In the genomic region with DNA sequence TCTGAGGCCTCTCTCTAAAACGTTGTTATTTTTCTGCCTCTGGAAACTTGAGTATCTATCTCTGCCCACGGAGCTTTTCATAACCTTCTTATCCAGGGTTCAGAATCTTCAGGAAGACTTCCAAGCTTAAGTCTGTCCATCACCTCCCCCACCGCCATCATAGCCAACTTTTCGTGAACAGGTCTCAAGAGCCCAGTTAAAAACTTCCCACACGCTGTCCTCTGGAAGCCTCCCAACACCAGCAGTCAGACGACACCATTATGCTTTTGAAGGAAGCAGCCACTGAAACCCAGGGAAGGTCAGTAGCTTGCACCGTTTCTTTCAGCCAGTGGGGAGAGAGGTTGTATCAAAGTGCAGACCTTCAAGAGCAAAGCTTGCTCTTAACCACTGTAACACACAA, we compare ENCODE assay signal across 28 mouse cellular contexts. TPM values are rescaled to one million over a fixed set of nuclear protein-coding genes. Genes with fewer than 3 reads are reported as not detected.
A peak's percentile ranks its signal among the peaks of the same experiment; 100 is the strongest.
DNase-seq lines count a peak whose midpoint lies in the region.
"Had no signal": no experiment of that assay in that cellular context is flagged by ENCODE, and none has a peak within 500 bp of the region (broad histone marks: within the 10 kb centered on the region; RNA-seq: fewer than 3 reads in every experiment).

No protein-coding gene starts in this region.

- H3K9me3 ChIP-seq in heart, embryonic 10.5 days = no peaks in the 10 kb centered on the region
- H3K9me3 ChIP-seq: embryonic facial prominence, embryonic 15.5 days; hindbrain, embryonic 10.5 days; intestine, embryonic 15.5 days; limb, embryonic 12.5 days; midbrain, embryonic 12.5 days; neural tube, embryonic 15.5 days had no signal

- no peaks in the 10 kb centered on the region for H3K36me3 ChIP-seq in heart, embryonic 10.5 days
- H3K36me3 ChIP-seq: embryonic facial prominence, embryonic 15.5 days; hindbrain, embryonic 10.5 days; intestine, embryonic 15.5 days; limb, embryonic 12.5 days; midbrain, embryonic 12.5 days; neural tube, embryonic 15.5 days had no signal

- peak; percentile 28 for DNase-seq in adrenal gland, postnatal 14 days
- no peak for DNase-seq in adrenal gland, adult 18-20 months (ENCODE audit: low spot score in 2 of 2)
- peak; percentile 50 for DNase-seq in heart, postnatal 4 days
- DNase-seq in heart, embryonic 10.5 days (ENCODE audit: low spot score) = no peak
- DNase-seq in testis, postnatal 10 days (ENCODE audit: low spot score) = peak; percentile 48
- no peak for DNase-seq in testis, postnatal 14 days (ENCODE audit: low spot score)
- no peak for DNase-seq in spleen, adult 18-20 months
- DNase-seq in urinary bladder, postnatal 10 days (ENCODE audit: low spot score) = no peak
- DNase-seq: adrenal gland, adult 2 months; cerebellum, adult 8-10 months; cerebellum, postnatal 36 days; kidney, adult 9 months; layer of hippocampus, postnatal 36 days; lung, embryonic 14.5 days; right cerebral cortex, adult 18-20 months; right cerebral cortex, postnatal 4 days had no signal

- H3K4me3 ChIP-seq in heart, embryonic 10.5 days = no peak overlapping the region
- H3K4me3 ChIP-seq: embryonic facial prominence, embryonic 15.5 days; hindbrain, embryonic 10.5 days; intestine, embryonic 15.5 days; limb, embryonic 12.5 days; midbrain, embryonic 12.5 days; neural tube, embryonic 15.5 days had no signal

- WGBS in heart, embryonic 10.5 days = 72% methylated on average over 7 of the region's 7 CpGs

- peaks cover 6% of the 10 kb centered on the region; the same call in 1 of the 2 replicates for H3K4me1 ChIP-seq in heart, embryonic 10.5 days
- H3K4me1 ChIP-seq: intestine, embryonic 15.5 days; midbrain, embryonic 12.5 days; neural tube, embryonic 15.5 days had no signal

- no peak overlapping the region for H3K27ac ChIP-seq in heart, embryonic 10.5 days
- H3K27ac ChIP-seq: embryonic facial prominence, embryonic 15.5 days; hindbrain, embryonic 10.5 days; intestine, embryonic 15.5 days; liver, embryonic 14.5 days; midbrain, embryonic 12.5 days; neural tube, embryonic 15.5 days had no signal

- H3K27me3 ChIP-seq in heart, embryonic 10.5 days (ENCODE audit: insufficient read depth, poor library complexity, severe bottlenecking) = no peaks in the 10 kb centered on the region
- H3K27me3 ChIP-seq: embryonic facial prominence, embryonic 15.5 days; intestine, embryonic 15.5 days; limb, embryonic 12.5 days; neural tube, embryonic 15.5 days had no signal

RNA-seq across cellular contexts. Expression of a gene that starts 18.8 kb away (rescaled TPM):
- 45.3 and 47.0 TPM in 2 replicates for total RNA-seq in adrenal gland, postnatal 14 days (2021)
- total RNA-seq in adrenal gland, adult 18-20 months (2021) = 10 to 100 TPM; 29.0 to 32.9 TPM
- total RNA-seq in heart, postnatal 4 days (2021) = 10 to 100 TPM; 69.2 to 71.4 TPM
- 146 and 177 TPM in 2 replicates for polyA plus RNA-seq in heart, embryonic 10.5 days (2016; fragmentation: Nextera tagmentation; extraction: Ambion mirVana)
- polyA plus RNA-seq: CD4-positive, CD25-positive, alpha-beta regulatory T cell, adult 4 months had no signal

RNA-seq across cellular contexts. Expression of a gene that starts 55.0 kb away (rescaled TPM):
- total RNA-seq in adrenal gland, postnatal 14 days (2021) = not detected in 2 replicates
- total RNA-seq in adrenal gland, adult 18-20 months (2021) = not detected
- not detected for total RNA-seq in heart, postnatal 4 days (2021)
- 0.15 TPM in 1 of 2 replicates, not detected in the other for polyA plus RNA-seq in heart, embryonic 10.5 days (2016; fragmentation: Nextera tagmentation; extraction: Ambion mirVana)
- total RNA-seq: adrenal gland, adult 2 months; gastrocnemius, postnatal 4 days; left cerebral cortex, postnatal 10 days; megakaryocyte, adult 5-6 weeks had no signal
- polyA plus RNA-seq: adrenal gland, adult 2 months; CD4-positive, CD25-positive, alpha-beta regulatory T cell, adult 4 months; heart, embryonic 14.5 days; liver, embryonic 14.5 days had no signal

RNA-seq across cellular contexts. Expression of a gene that starts 55.2 kb away (rescaled TPM):
- total RNA-seq in adrenal gland, postnatal 14 days (2021) = 0.11 and 0.41 TPM in 2 replicates
- total RNA-seq in adrenal gland, adult 18-20 months (2021) = not detected
- total RNA-seq in heart, postnatal 4 days (2021) = under 1 TPM; 0.11 to 0.12 TPM
- polyA plus RNA-seq in heart, embryonic 10.5 days (2016; fragmentation: Nextera tagmentation; extraction: Ambion mirVana) = 0.11 and 0.20 TPM in 2 replicates
- total RNA-seq: adrenal gland, adult 2 months; layer of hippocampus, postnatal 36 days; left cerebral cortex, postnatal 10 days; megakaryocyte, adult 5-6 weeks had no signal
- polyA plus RNA-seq: adrenal gland, adult 2 months; hindbrain, embryonic 10.5 days had no signal

Comparison
In these comparisons a context has a peak if more than half of its experiments do, and no peak if none do; other contexts are left out.
1. DNase-seq: peak in adrenal gland, postnatal 14 days (single experiment), heart, postnatal 4 days (single experiment) and testis, postnatal 10 days (single experiment); none in adrenal gland, adult 18-20 months (0 of 2), heart, embryonic 10.5 days (single experiment), testis, postnatal 14 days (single experiment), spleen, adult 18-20 months (0 of 2) and urinary bladder, postnatal 10 days (single experiment).